Mouse (Mus musculus) T-helper 2 cell (primary cell): ENCODE results near the gene Arl8a.

ENCODE experiments used
- in situ Hi-C: fragments of 300-600 bp; cut with MboI, MseI; formaldehyde crosslinking; loops from one replicate; pipeline ENCODE4 v1.15.1; 2025; ENCODE audit warnings: high pct_unique_total_duplicates

Arl8a gene

GRCm38 (mm10) chr1:135195907-135196440 is 49.4 kb downstream of the Arl8a start:
- in situ Hi-C loops: no loop called here

GRCm38 (mm10) chr1:135198412-135198811 is 51.8 kb downstream of the Arl8a start:
- in situ Hi-C loops: no loop called here

GRCm38 (mm10) chr1:135199014-135199819 is 52.6 kb downstream of the Arl8a start:
- in situ Hi-C loops: no loop called here

GRCm38 (mm10) chr1:135200400-135200799 is 53.8 kb downstream of the Arl8a start:
- in situ Hi-C loops: no loop called here

- in situ Hi-C loops: no loop called here
Measured at GRCm38 (mm10) chr1:135204196-135205126, 57.8 kb downstream of the Arl8a start.

GRCm38 (mm10) chr1:135205257-135205656 is 58.6 kb downstream of the Arl8a start:
- in situ Hi-C loops: no loop called here
